ENCODE assay signal across 7 mouse cellular contexts in genomic region chr2:25180478-25180903, GRCm38 (mm10). TPM values are rescaled to one million over a fixed set of nuclear protein-coding genes. Genes with fewer than 3 reads are reported as not detected.
A peak's percentile ranks its signal among the peaks of the same experiment; 100 is the strongest.
DNase-seq lines count a peak whose midpoint lies in the region; ATAC-seq and TF ChIP-seq lines count a peak whose summit lies in the region.

Nrarp (plus strand) TSS chr2:25180758.

- peak within 1 kb of the TSS; percentile 87 for H3K4me2 ChIP-seq in embryonic facial prominence, embryonic 11.5 days (ENCODE audit: low read depth, low read length)
- peak within 1 kb of the TSS; percentile 65 for H3K4me2 ChIP-seq in midbrain, embryonic 13.5 days (replicated peaks)

- peaks cover 51% of the 10 kb centered on the region for H3K27me3 ChIP-seq in embryonic facial prominence, embryonic 11.5 days (ENCODE audit: control insufficient read depth, insufficient read depth, low read length)
- H3K27me3 ChIP-seq in limb, embryonic 10.5 days (ENCODE audit: low read depth, poor library complexity, severe bottlenecking) = peaks cover 100% of the 10 kb centered on the region
- 0 out of 2 replicates have a peak, but pooled peaks cover 3% of the 10 kb centered on the region for H3K27me3 ChIP-seq in midbrain, embryonic 13.5 days
- H3K27me3 ChIP-seq in small intestine, adult 2 months (ENCODE audit: control insufficient read depth, insufficient read depth, low read length) = no peaks in the 10 kb centered on the region

- H3K4me3 ChIP-seq in embryonic facial prominence, embryonic 11.5 days (ENCODE audit: low read depth, low read length) = peak within 1 kb of the TSS; percentile 59
- H3K4me3 ChIP-seq in limb, embryonic 10.5 days = peak within 1 kb of the TSS; percentile 64
- H3K4me3 ChIP-seq in midbrain, embryonic 13.5 days (replicated peaks) = peak within 1 kb of the TSS; percentile 65
- peak within 1 kb of the TSS; percentile 83 for H3K4me3 ChIP-seq in small intestine, adult 2 months (ENCODE audit: low read depth, low read length)

- H3K36me3 ChIP-seq in embryonic facial prominence, embryonic 11.5 days (replicated peaks; ENCODE audit: control insufficient read depth, insufficient read depth, low read depth, low read length) = no peaks in the 10 kb centered on the region; the same call in 1 of the 2 replicates
- no peaks in the 10 kb centered on the region for H3K36me3 ChIP-seq in limb, embryonic 10.5 days
- no peaks in the 10 kb centered on the region for H3K36me3 ChIP-seq in midbrain, embryonic 13.5 days
- H3K36me3 ChIP-seq in small intestine, adult 2 months (ENCODE audit: control insufficient read depth, insufficient read depth, low read length) = no peaks in the 10 kb centered on the region

- no peaks in the 10 kb centered on the region for H3K9me3 ChIP-seq in embryonic facial prominence, embryonic 11.5 days (replicated peaks; ENCODE audit: control insufficient read depth, low read length)
- no peaks in the 10 kb centered on the region for H3K9me3 ChIP-seq in limb, embryonic 10.5 days (replicated peaks)
- H3K9me3 ChIP-seq in midbrain, embryonic 13.5 days = no peaks in the 10 kb centered on the region

- peaks cover 11% of the 10 kb centered on the region for H3K4me1 ChIP-seq in embryonic facial prominence, embryonic 11.5 days (ENCODE audit: control insufficient read depth, insufficient read depth, low read length)
- peaks cover 77% of the 10 kb centered on the region for H3K4me1 ChIP-seq in limb, embryonic 10.5 days
- peaks cover 93% of the 10 kb centered on the region for H3K4me1 ChIP-seq in midbrain, embryonic 13.5 days (replicated peaks)
- H3K4me1 ChIP-seq in small intestine, adult 2 months (ENCODE audit: control insufficient read depth, insufficient read depth, insufficient read length, low read length) = peaks cover 42% of the 10 kb centered on the region

- peak; percentile 95 for DNase-seq in adrenal gland, postnatal 14 days
- peak; percentile 88 for DNase-seq in embryonic facial prominence, embryonic 11.5 days (ENCODE audit: low spot score)
- DNase-seq in heart, adult 11 months = peak; percentile 100
- peak; percentile 89 for DNase-seq in kidney, adult 18-20 months
- peak; percentile 94 for DNase-seq in limb, embryonic 10.5 days (ENCODE audit: low spot score)

- H3K27ac ChIP-seq in embryonic facial prominence, embryonic 11.5 days (replicated peaks; ENCODE audit: low read depth, low read length) = peak within 1 kb of the TSS; percentile 86
- peak within 1 kb of the TSS; percentile 75 for H3K27ac ChIP-seq in limb, embryonic 10.5 days
- H3K27ac ChIP-seq in midbrain, embryonic 13.5 days = peak within 1 kb of the TSS; percentile 86
- H3K27ac ChIP-seq in small intestine, adult 2 months (ENCODE audit: insufficient read depth, low read depth, low read length) = peak within 1 kb of the TSS; percentile 90

- TF ChIP-seq CTCF in small intestine, adult 2 months (IDR thresholded peaks at IDR 0.05; ENCODE audit: extremely low read depth, insufficient read length, insufficient replicate concordance, low read depth, low read length) = peak; percentile 44; the same call in 1 of the 2 replicates

- TF ChIP-seq POLR2A in small intestine, adult 2 months (IDR thresholded peaks at IDR 0.05; ENCODE audit: low read depth, low read length) = peak; percentile 83; the same call in 1 of the 2 replicates

- ATAC-seq in embryonic facial prominence, embryonic 11.5 days (replicated peaks; ENCODE audit: insufficient number of reproducible peaks, low FRiP score, low TSS enrichment, low read depth) = peak; percentile 73
- peak; percentile 87 for ATAC-seq in midbrain, embryonic 13.5 days

- H3K9ac ChIP-seq in embryonic facial prominence, embryonic 11.5 days (replicated peaks; ENCODE audit: low read length) = peak within 1 kb of the TSS; percentile 62
- peak within 1 kb of the TSS; percentile 75 for H3K9ac ChIP-seq in midbrain, embryonic 13.5 days (replicated peaks)

- under 1% methylated on average over 31 of the region's 35 CpGs for WGBS in embryonic facial prominence, embryonic 11.5 days
- 0% methylated on average over 35 of the region's 35 CpGs for WGBS in limb, embryonic 10.5 days
- 1% methylated on average over 32 of the region's 35 CpGs for WGBS in midbrain, embryonic 13.5 days
- 1% methylated on average over 35 of the region's 35 CpGs for WGBS in small intestine, adult 2 months

RNA-seq across cellular contexts. Expression of gene Nrarp, which starts in this region (rescaled TPM):
- 8.7 and 9.5 TPM in 2 replicates for total RNA-seq in adrenal gland, postnatal 14 days (2021)
- 16.8 and 17.0 TPM in 2 replicates for polyA plus RNA-seq in embryonic facial prominence, embryonic 11.5 days (2014; fragmentation: Nextera tagmentation; extraction: Ambion mirVana)
- 7.9 and 10.3 TPM in 2 replicates for polyA plus RNA-seq in limb, embryonic 10.5 days (2016; fragmentation: Nextera tagmentation; extraction: Ambion mirVana)
- polyA plus RNA-seq in midbrain, embryonic 13.5 days (2015; fragmentation: Nextera tagmentation; extraction: Ambion mirVana) = 26.8 and 33.9 TPM in 2 replicates
- polyA plus RNA-seq in small intestine, adult 2 months (2012; rRNA removed) = 24.4 and 39.0 TPM in 2 replicates

Comparison
In these comparisons a context has a peak if more than half of its experiments do, and no peak if none do; other contexts are left out.
1. Peak in every context shown above with its lines: DNase-seq, ATAC-seq, H3K4me3 ChIP-seq and H3K27ac ChIP-seq.